Mouse (Mus musculus): ENCODE results near the gene Aldh8a1.

DNA sequence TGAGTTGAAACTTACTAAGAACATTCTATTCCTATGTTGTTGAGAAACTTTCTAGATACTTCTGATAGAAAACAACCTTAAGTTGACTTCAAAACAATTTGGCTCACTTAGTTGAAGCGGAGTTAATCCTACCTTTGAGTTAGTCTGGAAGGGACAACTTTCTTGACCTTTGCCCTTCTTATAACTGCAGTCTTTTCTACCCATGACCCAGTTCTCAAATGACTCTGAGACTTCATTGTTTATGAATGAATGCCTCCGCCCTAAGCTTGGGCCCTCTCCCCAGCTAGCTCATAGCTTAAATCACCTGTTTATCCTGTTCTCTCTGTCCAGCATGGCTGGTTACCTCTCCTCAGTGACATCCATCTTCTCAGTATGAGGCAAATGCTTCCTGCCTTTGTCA lies 7.5 kb upstream of the Aldh8a1 start:
- TF ChIP-seq CTCF (IDR thresholded peaks at IDR 0.05; ENCODE audit: low read depth, low read length) (no peak), POLR2A (IDR thresholded peaks at IDR 0.05; ENCODE audit: extremely low read depth, insufficient read depth, low read length) (no peak)
